Mouse (Mus musculus): ENCODE data around the gene Wdr74. TPM values are rescaled to one million over a fixed set of nuclear protein-coding genes. Genes with fewer than 3 reads are reported as not detected.
A peak's percentile ranks its signal among the peaks of the same experiment; 100 is the strongest.
"Not testable (repeated sequence)": the region's sequence is repeated elsewhere in the genome, so short reads cannot be mapped to it uniquely, and the experiment has no call there.

Wdr74 gene
- total RNA-seq, 2 experiments from 2014 or later = 18.3 to 61.9 TPM

DNA sequence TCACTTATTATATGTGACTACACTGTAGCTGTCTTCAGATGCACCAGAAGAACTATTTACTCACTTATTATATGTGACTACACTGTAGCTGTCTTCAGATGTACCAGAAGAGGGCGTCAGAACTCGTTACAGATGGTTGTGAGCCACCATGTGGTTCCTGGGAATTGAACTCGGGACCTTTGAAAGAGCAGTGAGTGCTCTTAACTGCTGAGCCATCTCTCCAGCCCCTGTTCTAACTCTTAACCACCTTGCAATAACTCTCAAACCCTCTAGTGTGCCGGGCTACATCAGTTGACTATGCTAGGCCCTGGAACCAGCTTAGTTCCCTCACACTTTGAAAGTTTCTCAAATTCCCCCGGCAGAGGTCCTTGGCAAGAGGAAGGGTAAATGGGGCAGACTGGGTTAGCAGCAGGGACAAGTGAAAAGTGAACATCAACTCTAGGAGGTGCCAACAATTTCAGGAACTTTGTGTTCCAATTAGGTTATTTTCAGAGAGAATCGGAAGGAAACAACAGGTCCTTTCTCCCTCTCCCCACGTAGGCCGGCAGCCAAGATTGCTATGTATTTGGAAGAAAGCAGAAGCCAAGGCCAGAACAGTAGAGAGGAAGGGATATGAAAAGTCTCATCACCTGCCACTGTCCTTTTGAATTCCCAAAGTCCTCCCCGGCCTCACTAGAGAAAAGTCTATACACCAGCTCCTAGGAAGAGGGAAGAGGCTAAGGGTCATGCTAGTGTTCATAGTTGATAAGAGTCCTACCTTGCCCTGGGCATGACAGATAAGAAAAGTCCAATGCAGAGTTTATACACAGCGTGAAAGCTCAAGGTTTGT, 20.8 kb upstream of the Wdr74 start:
- peak; percentile 64 for ATAC-seq (replicated peaks; ENCODE audit: low FRiP score, poor library complexity, severe bottlenecking)

DNA sequence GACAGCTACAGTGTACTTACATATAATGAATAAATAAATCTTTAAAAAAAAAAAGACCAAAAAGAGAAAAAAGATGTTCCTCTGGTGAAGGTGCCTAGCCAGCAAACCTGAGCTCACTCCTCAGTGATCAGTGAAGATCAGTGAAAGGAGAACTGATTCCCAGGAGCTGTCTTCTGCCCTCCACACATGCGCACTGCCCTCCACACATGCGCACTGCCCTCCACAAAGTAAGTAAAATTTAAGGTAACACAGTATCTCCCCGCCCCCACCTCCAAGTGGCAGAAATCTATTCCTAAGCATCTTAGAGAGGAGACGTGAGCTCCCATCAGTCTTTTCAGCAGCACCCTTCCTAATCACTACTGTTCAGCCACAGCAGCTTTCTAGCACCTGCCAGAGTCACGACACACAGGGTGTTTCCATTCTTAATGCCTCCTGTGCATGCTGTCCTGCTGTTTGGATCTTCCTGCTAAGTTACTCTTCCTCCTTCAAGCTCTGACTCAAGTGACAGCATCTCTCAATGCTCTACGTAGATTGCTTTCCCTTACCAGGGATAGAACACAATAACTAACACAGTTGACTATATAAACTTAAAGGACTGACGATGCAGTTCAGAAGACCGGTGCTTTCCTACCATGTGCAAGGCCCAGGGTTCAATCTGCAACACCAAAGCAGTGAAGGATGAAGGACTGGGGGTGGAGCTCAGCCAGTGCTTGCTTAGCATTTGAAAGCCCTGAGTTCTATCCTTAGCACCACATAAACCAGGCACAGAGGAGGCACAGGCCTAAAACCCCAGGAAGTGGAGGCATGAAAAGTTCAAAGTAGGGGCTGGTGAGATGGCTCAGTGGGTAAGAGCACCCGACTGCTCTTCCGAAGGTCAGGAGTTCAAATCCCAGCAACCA, 19.5 kb upstream of the Wdr74 start:
- peak; percentile 32 for ATAC-seq (replicated peaks; ENCODE audit: low FRiP score, poor library complexity, severe bottlenecking)

DNA sequence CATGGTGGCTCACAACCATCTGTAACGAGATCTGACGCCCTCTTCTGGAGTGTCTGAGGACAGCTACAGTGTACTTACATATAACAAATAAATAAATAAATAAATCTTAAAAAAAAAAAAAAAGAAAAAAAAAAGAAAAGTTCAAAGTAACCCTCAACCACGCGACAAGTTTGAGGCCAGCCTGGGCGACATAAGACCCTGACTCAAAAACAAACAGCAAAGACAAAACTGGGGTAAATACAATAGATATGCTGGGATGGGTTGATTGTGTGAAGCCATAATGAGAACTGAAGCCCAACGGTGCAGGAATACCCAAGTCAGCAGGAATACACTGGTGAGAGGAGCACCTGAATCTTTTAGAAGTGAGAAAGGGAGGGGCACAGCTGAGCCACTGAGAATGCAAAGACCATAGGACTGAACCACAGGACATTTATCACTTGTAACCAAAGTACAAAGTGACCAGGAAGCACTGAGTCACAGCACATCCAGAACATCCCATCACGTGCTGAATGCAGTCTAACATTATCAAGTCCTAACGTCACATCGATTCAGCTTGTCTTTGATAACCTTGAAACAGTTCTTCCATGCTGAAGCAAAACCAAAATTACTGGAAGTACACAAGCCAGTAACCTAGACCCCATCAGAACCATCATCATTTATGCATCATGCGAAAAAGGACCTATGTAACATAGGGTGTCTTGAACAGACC, 18.7 kb upstream of the Wdr74 start:
- ATAC-seq (replicated peaks; ENCODE audit: low FRiP score, poor library complexity, severe bottlenecking) = no peak

DNA sequence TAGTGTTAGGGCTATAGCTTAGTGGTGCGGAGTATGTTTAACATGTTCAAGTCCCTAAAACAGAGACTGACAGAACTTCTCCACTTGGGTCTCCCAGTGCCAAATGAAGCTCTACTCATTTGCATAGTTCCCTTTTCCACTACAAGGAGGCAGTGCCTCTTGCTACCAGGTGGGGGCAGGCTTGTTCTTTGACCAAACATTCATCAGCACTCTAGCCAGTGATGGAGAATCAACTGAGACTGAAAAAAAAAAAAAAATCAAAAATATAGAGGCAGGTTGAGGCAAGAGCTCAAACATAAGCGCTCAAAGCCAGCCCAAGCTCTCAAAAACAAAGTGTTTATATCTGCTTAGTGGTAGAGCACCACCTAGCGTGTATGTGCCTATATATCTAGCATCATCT, 17.3 kb upstream of the Wdr74 start:
- ATAC-seq (replicated peaks; ENCODE audit: low FRiP score, poor library complexity, severe bottlenecking) = peak; percentile 39

DNA sequence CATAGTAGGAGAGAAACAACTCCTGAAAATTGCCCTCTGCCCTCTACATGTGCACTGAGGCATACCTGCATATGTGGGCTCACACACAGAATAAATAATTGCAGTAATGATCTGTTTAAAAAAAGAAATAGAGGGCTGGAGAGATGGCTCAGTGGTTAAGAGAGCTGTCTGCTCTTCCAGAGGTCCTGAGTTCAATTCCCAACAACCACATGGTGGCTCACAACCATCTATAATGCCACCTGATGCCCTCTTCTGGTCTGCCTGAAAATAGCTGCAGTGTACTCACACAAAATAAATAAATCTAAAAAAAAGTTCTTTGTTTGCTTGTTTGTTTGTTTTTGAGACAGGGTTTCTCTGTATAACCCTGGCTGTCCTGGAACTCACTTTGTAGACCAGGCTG, 16.6 kb upstream of the Wdr74 start:
- ATAC-seq (replicated peaks; ENCODE audit: low FRiP score, poor library complexity, severe bottlenecking) = not testable (repeated sequence)

DNA sequence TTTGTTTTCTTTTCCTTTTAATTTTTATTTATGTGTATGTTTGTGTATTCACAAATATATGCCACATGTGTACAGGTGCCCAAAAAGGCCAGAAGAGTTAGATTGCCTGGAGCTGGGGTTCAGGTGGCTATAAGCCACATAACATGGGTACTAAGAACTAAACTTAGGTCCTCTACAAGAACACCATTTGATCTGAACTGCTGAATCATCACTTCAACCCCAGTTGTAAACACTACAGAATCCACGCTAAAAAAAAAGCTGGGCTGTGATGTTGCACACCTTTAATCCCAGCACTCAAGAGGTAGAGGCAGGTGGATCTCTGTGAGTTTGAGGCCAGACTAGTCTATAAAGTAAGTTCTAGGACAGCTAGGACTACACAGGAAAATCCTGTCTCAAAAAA, 14.2 kb upstream of the Wdr74 start:
- ATAC-seq (replicated peaks; ENCODE audit: low FRiP score, poor library complexity, severe bottlenecking) = no peak

DNA sequence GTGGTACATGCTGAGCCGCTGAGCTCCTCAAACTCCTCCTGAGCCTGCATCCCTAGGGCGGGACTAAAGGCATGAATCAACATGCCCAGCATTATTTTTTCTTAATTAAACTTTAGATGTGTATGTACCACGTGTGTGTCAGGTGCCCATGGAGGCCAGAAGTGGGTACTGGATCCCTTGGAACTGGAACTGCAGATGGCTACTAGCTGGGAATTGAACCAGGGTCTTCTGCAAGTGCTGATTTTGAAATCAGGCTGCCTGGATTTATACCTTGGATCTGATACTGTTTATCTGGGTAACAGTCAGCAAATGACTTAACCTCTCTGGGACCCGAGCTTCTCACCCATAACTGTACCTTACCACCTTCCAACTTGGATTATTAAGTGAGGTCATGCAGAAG, 13.6 kb upstream of the Wdr74 start:
- no peak for ATAC-seq (replicated peaks; ENCODE audit: low FRiP score, poor library complexity, severe bottlenecking)

DNA sequence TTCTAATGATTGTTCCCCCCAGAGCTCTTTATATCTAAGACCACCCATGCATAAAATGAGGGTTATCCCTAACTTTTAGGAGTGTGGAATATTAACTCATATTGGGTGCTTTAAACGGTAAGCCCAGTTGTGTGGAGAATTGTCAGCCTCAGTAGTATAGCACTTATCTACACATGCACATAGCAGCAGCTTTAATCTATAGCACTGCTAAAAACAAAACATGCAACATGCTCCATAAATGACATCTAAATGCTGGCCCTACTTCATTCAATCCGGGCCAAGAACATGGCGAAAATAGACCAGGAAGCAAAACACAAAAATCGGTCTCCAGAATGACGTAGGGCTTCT, 13.1 kb upstream of the Wdr74 start:
- peak; percentile 29 for ATAC-seq (replicated peaks; ENCODE audit: low FRiP score, poor library complexity, severe bottlenecking)

DNA sequence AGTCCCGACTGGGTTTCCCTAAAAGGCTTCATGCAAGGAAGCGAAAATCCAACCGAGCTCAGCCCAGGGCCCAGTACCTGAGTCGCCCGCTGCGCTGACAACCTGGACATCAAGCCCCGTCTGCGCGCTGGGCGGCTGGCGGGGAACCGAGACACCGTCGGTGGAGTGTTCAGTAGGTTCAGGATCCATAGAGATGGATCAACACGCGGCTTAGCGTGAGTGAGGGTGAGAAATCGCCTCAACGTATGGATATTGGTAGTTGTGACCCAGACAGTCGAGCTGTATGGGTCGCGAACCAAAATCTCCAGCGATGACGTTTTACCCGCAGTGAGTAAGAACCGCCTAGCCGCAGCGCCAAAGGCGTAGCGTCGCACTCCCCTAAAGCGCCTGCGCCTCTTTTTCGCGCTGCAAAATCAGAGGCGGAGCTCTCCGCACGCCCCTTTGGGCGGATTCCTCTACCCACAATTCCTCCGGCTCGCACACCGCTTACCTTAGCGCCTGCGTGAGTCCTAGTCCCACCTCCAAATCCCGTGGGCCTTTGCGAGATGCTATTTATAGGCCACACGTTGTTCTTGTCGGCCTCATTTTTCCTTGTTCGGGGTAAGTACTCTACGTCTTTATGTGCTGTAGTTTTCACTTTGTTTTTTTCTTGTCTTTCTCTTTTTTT, 12.6 kb upstream of the Wdr74 start, which contains the start of gene Slc3a2:
Slc3a2 (minus strand) TSS at position 463 of the 667 bp plus-strand sequence.
- ATAC-seq (replicated peaks; ENCODE audit: low FRiP score, poor library complexity, severe bottlenecking) = peak; percentile 90

DNA sequence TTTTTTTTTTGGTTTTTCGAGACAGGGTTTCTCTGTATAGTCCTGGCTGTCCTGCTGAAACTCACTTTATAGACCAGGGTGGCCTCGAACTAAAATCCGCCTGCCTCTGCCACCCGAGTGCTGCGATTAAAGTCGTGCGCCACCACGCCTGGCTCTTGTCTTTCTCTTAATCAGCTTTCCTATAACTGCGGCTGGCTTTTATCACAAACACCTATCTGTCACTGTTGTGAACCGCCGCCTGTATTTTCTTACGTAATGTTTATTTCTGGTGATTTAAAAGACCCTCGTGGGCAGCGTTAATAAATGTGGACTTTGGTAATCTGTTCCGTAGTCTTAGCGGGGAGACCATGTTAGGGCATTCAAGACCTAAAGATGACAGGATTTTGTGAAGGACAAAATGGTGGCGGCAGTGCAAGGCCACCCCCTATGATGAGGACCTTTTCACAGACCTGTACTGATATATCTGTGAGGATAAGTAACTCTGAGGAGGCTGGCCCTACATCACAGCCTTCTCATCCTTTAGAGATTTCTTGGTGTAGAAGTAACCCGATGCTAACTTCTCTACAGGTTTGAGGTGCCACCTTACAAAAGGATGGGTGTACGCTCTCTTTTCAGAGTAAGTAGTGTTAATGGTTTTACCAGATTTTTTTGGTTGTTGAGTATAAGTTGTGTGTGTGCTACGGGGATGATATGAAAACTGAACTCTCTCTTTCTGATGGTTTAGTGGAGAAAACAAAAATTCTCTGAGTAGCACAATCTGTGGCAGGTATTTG, 11.9 kb upstream of the Wdr74 start:
- ATAC-seq (replicated peaks; ENCODE audit: low FRiP score, poor library complexity, severe bottlenecking) = 0 out of 2 replicates have a peak, but pooled peaks have one; percentile 30

DNA sequence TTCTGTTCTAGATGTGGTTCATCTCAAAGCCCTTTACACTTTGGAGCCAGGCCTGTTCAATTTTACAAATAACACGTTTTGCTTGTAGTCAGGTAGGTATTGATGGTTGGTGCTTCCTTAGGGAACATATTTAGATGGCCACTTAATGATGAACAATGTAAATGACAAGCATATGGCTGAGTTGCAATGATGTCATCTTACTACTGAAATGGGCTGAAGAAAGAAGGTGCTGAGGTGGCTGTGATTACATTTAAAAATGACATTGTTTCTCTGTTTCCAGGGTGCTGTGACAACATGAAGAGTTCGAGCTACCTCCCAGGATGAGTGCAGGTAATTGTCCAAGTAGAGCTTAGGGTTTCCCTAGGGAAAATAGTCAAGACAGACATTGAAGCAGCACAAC, 11.2 kb upstream of the Wdr74 start:
- no peak for ATAC-seq (replicated peaks; ENCODE audit: low FRiP score, poor library complexity, severe bottlenecking)

DNA sequence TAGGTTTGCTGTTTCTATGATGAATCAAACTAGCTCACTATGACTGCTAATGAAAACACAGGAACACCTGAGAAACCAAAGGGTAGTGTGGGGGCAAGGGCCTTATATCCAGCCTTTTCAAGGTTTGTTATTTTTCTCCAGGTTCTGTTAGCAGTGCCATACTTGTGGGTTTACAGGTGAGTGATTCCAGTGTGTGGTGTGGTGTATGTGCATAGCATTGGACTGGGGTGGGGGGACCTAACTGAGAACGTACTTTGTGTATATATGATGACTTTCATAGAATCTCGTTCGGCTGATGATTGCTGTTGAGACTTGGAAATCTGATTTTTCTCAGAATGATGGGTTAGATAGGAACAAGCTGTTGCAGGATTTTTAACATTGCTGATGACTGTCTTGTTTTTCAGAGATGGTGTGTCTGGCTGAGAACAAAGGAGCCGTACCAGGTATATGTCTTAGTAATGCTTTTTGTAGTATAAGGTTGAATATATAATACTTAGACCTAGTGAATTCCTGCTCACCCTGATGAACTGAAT, 10.5 kb upstream of the Wdr74 start:
- no peak for ATAC-seq (replicated peaks; ENCODE audit: low FRiP score, poor library complexity, severe bottlenecking)

DNA sequence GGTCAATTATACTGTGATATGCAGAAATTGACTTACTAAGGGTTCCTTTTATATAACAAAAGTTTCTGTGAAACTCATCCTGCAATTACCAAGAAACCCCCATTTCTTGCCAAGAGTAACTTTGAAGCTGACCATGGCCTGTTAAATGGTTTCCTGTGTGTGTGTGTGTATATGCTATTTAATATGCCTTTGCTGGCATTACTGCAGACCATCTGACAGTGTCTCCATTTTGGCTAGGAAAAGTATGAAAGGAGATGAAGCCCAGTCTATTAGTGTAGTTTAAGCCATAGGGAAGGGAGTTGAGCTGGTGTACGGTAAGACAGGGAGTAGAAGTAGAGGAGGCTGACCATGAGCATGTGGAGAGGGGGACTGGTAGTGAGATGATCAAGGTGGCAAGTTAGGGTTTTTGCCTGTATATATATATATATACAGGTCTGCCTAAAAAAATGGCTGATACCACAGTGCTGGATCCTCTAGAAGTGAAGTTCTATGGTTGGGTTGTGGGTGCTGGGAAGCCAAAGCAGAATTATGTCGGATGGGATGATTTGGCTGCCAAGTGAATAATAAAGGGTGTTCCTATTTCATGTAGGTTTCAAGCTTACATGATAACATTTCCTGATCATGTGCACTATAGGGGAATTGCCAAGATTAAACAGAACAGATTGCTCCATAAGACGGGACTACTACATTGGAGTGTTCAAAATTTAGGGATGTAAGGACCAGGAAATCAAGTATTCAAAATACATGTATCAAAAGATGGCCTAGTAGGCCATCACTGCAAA, 8.8 kb upstream of the Wdr74 start:
- no peak for ATAC-seq (replicated peaks; ENCODE audit: low FRiP score, poor library complexity, severe bottlenecking)

DNA sequence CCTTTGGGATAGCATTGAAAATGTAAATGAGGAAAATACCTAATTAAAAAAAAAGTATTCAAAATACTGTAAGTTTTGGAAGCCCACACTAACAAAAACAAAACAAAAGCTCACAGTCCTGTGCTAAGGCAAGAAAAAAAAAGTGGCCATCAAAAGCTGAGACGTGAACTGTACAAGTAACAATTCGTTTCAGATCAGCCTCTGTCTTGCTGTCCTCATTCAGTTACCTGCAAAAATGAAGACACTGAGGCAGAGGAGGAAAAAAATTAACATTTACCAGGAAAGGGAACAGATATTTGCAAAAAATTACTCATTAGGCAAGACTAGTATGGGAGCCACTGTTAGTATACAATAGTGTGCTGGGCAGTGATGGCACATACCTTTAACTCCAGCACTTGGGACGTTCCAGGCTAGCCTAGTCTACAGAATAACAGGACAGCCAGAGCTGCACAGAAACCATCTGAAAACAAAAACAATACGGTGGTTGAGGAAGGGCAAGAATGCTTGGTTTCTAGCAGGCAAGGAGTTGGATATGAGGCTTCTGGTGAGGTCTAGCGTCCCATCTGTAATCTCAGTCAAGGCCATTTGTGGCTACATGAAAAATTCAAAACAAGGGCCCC, 8.0 kb upstream of the Wdr74 start:
- ATAC-seq (replicated peaks; ENCODE audit: low FRiP score, poor library complexity, severe bottlenecking) = no peak

DNA sequence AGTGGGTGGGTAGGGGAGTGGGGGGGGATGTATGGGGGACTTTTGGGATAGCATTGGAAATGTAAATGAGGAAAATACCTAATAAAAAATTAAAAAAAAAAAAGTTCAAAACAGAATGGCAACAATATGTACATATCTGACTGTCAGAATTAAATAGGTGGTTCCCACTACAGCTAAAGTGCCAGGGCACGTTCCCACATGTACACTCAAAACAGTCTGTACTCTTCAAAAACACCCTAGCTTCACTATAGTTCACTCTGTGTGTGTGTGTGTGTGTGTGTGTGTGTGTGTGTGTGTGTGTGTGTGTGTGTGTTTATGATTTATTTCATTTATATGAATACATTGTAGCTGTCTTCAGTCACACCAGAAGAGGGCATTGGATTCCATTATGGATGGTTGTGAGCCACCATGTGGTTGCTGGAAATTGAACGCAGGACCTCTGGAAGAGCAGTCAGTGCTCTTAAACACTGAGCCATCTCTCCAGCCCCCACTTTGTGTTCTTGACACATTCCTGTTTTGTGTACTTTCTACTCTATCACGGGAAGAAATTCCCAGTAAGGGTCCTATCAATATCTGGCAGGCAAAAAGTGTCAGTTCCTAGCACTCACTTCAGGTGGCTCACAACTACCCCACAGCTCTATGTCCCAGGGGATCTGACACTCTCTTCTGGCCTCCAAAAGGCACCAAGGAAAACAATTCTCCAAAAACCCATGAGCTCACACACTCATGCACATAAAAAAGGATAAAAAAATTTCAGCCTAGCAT, 7.1 kb upstream of the Wdr74 start:
- not testable (repeated sequence) for ATAC-seq (replicated peaks; ENCODE audit: low FRiP score, poor library complexity, severe bottlenecking)

DNA sequence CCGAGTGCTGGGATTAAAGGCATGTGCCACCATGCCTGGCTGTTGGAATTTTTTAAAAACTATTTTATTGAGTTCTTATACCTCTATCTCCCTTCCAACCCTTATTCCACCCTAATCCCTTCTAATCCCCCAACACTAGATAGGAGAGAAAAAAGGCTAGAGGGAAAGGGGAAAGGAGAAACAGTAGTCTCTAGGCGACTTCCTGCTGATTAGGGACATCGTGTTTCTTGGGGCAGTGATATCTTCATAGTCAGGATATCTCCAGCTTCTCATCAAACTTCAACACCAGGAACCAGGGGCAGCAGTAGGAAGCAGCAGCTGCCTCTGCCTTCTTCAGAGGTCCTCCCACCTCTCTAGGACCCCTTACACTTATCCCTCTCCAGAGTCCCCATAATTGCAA, 1.3 kb upstream of the Wdr74 start:
- ATAC-seq (replicated peaks; ENCODE audit: low FRiP score, poor library complexity, severe bottlenecking) = no peak

DNA sequence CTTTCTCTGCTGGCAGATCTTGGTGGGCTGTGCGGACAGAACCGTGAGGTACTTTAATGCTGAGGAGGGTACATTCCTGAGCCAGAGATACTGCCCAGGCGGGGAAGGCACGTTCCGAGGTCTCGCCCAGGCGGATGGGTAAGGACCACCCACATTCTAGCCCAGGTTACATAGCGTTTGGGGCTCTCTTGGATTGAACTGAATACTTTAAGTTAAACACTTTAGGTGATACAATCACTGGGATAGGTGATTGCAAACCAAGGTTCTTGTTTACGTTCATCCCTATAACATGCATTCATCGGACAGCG, 487 bp downstream of the Wdr74 start:
- no peak for ATAC-seq (replicated peaks; ENCODE audit: low FRiP score, poor library complexity, severe bottlenecking)
